Mouse (Mus musculus): Measurements from ENCODE around the gene Bub1b.
"Not testable (repeated sequence)": the region's sequence is repeated elsewhere in the genome, so short reads cannot be mapped to it uniquely, and the experiment has no call there.

The Bub1b gene

DNA sequence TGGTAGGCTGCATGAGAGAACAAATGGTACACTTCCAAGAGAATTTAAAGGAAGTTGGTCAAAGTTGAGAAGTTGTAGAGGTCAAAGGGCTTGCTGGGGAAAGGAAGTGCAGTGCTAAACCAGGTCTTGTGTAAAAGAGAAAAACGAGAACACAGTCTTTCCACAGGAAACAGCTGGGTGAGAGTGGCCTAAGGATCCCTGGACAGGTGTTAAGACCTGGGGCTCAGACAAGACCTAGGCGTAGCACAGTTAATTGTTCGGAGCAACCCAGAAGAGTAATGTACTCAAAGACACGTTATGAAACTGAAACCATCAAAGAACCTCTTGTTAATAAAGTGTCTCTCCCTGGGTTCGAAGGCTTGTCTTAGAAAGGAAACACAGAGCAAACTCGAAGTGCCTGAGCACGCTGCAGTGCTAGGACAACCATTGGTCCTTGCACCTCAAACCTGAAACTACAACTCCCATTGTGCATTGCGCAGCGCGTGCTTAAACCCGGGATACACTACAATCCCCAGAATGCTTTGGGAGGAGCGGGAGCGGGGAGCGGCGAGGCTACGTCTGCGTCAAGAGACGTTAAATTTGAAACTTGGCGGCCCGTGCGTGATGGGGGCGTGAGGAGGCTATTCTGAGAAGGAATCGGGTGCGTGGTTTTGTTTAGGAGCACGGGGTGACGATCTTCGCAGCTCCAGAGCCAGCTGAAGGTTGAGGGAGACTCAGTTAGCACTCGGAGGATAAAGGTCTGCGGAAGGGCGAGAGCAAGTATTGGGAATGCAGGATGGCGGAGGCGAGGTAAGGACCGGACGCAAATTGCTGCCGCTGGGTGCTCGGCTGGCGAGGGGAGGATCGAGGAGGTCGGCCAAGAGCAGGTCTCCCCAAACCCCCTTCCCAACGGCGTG, at the start of gene Bub1b:
Gene Bub1b, plus strand, starts transcription at position 539 of the 896 bp plus-strand sequence.
- in situ Hi-C loops (cut with MboI; ENCODE audit: unreplicated experiment in 2 of 2): no loop called here

DNA sequence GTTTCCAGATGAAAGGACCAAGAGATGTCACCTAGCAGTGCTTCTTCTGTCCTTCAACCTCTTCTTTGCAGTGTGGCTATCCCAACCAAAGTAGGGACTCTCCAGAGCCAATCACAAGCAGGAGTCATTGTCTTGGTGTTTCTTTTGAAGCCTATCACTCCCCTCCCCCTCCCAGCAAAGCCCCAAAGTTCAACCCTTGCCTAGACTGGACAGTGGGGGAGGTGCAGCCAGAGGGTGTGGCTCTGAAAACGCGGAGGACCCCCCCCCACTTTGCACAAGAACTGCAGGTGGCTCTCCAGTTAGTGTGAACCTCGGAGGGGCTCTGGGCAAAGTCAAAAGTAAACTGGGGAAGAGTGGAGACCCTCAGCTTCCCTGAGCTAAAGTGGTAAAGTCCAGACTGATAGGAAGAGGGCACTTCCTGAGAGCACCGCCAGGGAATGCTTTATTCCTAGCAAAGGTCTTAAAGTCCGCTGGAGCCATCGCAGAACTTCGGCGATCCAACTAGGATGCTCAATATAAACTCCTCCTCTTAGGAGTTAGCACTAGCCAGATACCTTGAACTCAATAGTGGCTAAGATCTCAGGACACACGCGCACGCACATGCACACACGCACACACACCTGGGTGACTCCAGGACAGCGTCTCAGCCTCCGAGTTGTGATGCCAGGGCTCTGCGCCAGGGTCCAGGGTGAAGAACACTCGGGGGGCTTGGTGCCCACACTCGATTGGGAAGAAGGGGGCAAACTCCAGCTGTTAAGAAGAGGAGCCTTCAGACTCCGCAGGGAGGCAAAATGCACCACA, 49.4 kb upstream of the Bub1b start:
- in situ Hi-C loops (cut with MboI; ENCODE audit: unreplicated experiment in 2 of 2): no loop called here

DNA sequence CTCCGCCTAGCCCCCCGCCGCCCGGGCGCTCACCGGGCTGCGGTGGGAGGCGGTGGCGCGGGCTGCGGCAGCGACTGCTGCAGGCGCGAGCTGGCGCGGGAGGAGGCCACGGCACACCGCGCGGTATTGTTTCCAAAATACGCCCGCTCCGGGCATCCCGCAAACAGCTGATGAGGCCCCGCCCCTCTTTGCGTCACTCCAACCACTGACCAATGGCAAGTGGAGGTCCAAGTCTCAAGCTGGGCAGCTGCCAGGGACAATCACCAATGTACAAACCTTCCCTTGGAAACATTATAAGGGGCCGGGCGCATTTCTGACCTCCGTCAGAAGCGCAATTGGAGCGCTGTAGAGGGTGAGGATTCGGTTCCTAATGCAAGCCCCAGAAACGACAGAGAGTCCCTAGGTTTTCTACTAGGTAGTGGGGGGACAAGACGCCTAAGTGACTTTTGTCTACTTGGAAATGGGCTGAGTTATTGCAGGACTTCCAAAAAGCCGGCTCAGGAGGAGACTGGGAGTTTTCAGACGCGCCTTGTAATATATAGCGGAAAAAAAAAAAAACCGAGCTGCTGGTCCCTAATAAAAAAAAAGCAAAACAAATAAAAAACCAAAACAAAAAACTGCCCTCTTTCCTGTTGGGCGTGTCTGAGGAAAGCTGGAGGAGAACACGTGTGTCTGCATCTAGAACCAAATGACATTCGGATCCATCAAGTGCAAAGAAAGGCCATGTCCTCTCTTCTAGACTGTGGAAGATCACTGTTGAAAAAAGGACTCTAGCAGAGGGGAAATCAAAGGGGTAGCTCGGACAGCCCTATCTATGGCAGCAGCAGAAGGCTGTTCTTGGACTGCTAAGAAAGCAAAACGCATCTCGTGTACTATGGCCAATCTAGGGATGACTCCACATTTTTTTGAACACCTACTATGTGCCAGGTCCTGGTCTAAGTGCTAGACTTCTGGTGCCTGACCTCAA, 48.2 kb upstream of the Bub1b start, which contains the start of gene Bmf:
Gene Bmf, minus strand, starts transcription at position 181 of the 967 bp plus-strand sequence.
- in situ Hi-C loops (cut with MboI; ENCODE audit: unreplicated experiment in 2 of 2): no loop called here

DNA sequence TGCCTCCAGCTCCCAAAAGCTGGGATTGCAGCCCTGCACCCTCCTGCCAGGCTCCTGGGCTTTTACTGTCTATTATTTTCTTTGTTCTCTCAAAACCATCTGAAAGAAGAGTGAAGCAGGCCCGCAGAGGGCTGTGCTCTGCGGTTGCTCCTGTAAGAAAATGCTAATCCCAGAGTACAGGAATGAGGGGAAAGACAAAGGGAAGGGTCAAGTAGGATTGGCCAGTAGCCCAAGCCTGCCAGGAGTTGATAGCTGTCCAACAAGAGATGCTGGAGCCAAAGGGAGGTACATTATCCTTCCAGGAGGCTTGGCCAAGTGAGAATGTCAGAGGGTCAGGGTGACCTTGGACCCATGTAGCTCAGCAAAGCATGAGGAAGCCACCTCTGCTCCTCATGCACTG, 46.4 kb upstream of the Bub1b start:
- in situ Hi-C loops (cut with MboI; ENCODE audit: unreplicated experiment in 2 of 2): no loop called here

DNA sequence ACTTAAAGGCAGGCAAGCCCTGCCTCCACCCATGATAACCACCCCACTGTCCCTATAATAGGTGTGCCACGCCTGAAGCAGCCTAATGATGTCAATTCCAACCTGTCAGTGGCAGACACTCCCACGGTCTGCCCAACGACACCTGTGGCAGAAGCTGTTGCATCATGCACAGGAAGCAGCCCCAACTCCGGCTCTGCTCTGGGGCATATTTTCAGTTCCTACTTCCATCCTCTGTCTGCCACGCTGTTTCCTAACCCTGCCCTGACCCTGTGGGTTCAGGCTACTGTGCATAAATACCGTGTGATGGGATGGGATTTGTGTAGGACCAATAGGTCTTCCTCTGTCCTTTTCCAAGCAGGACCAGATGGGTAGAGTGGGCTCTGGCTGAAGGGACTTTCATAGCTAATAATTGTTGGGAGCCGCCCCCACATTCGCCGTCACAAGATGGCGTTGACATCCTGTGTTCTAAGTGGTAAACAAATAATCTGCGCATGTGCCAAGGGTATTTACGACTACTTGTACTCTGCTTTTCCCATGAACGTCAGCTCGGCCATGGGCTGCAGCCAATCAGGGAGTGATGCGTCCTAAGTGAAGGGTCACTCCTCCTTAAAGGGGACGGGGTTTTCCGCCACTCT, 43.5 kb upstream of the Bub1b start:
- in situ Hi-C loops (cut with MboI; ENCODE audit: unreplicated experiment in 2 of 2): not testable (repeated sequence)

DNA sequence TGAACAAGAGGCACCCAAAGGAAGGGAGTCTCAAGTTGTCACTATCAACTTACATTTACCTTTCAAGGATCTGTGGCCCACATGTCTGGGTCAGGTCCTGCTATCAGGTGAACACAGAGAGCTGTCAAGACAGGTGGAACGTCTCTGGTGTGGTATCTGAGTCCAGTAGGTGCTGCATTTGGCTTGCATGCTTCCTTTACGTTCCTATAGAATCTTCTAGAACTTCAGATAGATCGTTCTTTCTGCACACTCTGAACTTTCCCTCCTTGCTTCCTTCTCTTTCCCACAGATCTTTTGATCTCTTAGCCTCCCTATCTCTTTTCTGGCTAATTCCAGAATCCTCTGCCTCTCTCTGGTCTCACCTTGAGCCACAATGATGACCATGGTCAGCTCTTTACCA, 39.6 kb upstream of the Bub1b start:
- in situ Hi-C loops (cut with MboI; ENCODE audit: unreplicated experiment in 2 of 2): no loop called here

DNA sequence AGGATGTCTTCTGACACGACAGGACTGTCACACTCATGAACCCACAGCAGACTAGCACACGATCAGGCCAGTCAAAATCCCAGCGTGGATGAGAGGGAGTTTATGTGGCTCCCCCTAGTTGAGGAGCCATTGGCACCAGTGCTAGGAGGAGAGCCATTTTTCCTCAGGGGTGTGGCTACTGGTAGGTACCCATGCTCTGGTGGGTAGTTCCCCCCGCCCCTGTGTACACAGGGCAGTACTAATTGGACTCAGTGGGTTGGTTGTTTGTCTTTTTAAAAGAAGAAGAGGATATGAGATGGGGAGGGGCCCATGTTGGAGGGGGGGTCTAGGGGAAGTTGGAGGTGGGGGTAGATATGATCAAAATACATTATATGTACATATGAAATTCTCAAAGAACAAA, 36.0 kb upstream of the Bub1b start:
- in situ Hi-C loops (cut with MboI; ENCODE audit: unreplicated experiment in 2 of 2): loop anchor here in 1 of 2 experiments (5.0 kb wide), 1 partner anchor 40 kb away; no protein-coding TSS in a partner anchor

DNA sequence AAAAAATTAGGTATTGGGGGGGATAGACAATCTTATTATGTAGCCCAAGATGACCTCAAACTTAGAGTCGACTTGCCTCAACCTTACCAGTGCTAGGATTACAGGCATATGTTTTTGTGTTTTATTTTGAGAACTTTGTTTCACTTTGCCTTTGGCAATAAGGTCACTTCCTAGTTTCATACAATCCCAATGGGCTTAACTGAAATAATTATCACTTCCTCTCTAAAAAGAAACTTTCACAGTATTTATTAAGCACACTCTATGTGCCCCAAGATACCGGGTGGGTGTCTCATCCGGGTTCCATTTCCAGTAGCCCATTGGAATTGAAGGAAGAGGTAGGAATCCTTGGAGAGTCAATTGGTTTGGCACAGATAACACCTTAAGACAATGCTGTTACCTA, 35.6 kb upstream of the Bub1b start:
- in situ Hi-C loops (cut with MboI; ENCODE audit: unreplicated experiment in 2 of 2): loop anchor here in 1 of 2 experiments (5.0 kb wide), 1 partner anchor 40 kb away; no protein-coding TSS in a partner anchor

DNA sequence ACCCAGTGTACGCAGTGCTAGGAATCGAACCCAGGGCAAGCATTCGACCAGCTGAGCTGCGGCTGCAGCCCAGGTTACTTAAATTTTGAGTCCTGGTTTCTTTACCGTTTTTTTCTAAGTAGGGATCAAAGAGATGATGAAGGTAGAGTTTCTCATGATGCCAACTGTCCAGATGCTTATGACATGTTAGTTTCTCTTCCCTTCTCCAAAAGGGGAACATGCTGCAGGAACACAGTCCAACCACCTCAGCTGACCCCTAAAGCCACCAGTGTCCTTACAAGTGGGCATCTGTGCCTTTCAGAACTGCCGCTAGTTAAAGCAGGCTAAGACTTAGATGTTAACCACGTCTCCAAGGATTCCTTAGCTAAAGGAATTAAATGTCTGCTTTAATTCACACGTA, 30.8 kb upstream of the Bub1b start:
- in situ Hi-C loops (cut with MboI; ENCODE audit: unreplicated experiment in 2 of 2): no loop called here

DNA sequence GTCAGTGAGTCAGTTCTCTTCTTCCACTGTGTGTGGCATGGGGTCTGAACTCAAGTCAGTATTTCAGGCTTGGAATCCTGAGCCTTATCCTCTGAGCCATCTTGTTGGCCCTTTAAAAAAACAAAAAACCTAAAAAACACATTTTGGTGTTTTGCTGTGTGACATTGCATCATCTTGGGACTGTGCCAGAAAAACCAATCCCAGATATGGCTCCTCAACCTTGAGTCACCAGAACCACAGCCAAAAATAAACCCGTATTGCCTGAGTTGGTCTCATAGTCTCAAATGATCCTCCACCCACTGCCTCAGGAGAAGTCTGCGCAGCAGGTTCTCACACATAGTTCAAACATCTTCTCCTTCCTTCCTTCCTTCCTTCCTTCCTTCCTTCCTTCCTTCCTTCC, 27.1 kb upstream of the Bub1b start:
- in situ Hi-C loops (cut with MboI; ENCODE audit: unreplicated experiment in 2 of 2): no loop called here

DNA sequence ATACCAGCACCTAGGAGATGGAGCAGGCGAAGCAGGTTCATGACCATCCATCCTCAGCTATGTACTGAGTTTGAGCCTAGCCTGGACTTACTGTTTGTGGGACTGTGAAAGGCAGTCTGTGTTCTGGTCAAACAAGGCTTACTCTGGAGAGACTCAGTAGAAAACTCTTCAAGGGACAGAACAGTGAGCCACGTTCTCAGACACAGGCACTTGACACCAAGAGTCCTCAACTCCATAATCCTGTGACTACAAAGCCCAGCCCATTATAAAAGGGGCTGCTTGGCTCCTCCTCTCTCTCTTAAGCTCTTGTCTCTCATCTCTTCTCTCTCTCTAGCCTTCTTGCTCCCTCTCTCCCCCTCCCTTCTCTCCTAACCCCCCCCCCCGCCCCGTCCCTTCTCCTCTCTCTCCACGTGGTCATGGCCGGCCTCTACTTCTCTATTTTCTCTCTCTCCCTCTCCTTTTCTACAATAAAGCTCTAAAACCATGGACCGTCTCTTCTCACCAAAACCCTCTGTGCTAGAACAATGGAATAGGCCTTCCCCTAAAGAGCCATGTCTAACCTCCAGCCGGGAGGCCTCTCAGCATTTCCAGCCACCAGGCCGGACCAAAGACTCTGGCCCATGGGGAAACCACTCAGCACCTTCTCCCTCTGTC, 25.7 kb upstream of the Bub1b start:
- in situ Hi-C loops (cut with MboI; ENCODE audit: unreplicated experiment in 2 of 2): no loop called here

DNA sequence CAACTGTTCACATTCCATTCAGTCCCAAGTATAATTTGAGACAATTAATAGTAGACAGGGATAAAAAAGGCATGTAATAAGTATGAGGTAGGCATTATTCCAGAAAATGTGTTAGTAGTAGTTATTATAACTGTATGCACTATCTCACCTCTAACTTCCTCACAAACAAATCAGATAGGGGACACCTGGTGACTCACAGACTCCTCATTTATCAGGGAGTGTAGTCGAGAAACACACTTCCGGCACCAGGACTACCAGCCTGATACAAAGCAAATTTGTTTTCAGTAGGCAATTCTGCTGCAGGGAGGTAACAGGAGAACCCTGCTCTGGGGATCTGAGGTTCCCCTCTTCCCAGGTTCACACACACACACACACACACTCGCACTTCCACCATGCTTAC, 24.9 kb upstream of the Bub1b start:
- in situ Hi-C loops (cut with MboI; ENCODE audit: unreplicated experiment in 2 of 2): no loop called here

DNA sequence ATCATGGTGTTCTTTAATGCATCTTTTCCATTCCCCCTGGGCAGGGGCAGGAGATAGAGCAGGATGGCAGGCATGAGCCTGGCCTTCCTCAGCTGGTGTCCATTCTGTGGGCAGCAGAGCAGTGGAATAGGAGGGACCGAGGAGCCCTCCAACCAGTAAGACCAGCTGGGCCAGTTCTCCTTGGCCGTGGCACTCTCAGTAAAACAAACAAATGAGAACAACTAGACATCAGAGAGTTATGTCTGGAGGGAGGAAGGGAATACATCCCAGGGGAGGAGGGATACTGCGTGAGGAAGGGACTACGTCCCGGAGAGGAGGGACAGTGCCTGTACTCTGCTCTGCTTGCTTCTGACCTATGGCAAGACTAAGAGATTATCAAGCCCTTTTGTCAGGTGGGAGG, 12.0 kb upstream of the Bub1b start:
- in situ Hi-C loops (cut with MboI; ENCODE audit: unreplicated experiment in 2 of 2): no loop called here

DNA sequence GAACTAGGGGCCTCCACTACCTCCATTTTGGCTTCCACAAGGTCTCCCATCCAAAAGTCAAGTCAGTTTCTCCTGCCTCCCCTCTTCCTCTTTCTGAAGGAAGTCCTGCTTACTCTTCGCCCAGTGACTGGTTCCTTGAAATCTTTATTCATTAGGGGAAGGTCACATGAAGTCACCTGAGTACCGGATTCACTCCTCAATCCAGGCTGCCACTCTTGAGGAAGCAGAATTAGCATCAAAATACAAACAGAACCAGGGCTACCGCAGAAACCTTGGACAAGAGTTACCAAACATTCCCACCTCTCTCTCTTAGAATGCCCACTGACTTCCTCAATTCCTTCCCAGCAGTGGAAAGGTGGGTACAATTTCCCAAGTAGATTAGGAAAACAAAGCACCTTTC, 10.3 kb upstream of the Bub1b start:
- in situ Hi-C loops (cut with MboI; ENCODE audit: unreplicated experiment in 2 of 2): no loop called here

DNA sequence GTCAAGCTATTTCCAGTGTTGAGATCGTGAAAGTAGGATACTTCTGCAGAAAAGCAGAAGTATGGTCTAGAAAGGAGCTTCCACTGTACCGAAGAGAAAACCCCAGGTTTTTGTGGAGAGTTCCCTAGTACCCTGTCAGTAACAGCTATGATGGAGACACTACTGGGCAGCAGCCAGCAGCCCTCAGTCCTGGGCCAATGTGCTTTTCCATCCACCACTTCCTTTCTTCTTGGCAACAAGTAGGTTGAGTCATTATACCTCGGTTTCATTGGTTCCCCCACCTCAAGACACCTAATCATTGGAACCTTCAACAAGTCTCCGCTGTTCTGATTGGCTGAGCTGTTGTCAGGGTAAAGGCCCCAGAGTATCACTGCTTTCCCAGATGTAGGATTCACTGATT, 6.9 kb upstream of the Bub1b start:
- in situ Hi-C loops (cut with MboI; ENCODE audit: unreplicated experiment in 2 of 2): no loop called here

DNA sequence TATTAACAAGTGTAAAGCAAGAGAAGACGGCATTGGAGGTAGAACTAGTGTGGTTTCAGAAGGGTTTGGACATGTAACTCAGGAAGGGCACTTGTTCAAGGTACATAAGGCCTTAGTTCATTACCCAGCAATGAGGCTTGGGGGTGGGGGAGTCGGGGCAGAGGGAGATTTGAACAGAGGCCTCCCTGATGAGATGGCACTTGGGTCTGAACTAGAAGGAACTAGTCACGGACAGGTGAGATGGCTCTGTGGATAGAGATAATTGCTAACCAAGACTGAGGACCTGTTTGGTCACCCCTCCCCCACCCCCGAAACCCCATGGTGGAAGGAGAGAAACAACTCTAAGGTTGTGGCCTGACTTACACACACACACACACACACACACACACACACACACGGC, 1.1 kb downstream of the Bub1b start:
- in situ Hi-C loops (cut with MboI; ENCODE audit: unreplicated experiment in 2 of 2): no loop called here

DNA sequence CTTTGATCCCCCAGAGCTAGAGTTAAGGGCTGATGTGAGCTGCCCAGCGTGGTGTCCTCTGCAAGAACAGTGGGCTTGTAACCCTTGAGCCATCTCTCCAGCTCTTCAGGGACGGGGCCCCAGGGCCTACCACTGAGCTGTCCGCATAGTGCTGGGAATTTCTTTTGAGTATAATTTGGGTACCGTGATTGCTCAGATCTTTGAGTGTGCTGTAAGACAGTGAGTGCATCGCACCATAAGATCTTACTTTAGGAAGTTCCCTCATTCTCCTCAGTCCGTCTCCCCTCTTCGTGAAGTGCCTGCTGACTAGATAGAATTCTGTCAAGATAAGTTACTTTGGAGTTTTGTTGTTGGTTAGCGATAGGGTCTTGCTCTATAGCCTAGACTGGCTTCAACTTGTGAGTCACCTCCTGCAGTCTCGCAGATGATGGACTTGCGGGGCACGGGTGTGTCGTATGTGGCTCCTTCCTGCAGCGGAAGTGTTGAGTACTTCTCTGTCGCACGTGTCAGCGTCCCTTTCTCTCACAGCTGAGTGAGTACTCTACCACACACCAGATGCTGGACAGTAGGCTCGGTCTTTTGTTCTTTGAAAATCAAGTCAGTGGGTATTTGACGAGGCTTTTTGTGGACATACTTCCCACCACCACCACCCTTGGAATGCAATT, 3.7 kb downstream of the Bub1b start:
- in situ Hi-C loops (cut with MboI; ENCODE audit: unreplicated experiment in 2 of 2): loop anchor here (5.0 to 25.0 kb wide), 2 partner anchors 39 to 339 kb away; partner anchors contain the start of gene Fsip1 (in 1 of the 2)

DNA sequence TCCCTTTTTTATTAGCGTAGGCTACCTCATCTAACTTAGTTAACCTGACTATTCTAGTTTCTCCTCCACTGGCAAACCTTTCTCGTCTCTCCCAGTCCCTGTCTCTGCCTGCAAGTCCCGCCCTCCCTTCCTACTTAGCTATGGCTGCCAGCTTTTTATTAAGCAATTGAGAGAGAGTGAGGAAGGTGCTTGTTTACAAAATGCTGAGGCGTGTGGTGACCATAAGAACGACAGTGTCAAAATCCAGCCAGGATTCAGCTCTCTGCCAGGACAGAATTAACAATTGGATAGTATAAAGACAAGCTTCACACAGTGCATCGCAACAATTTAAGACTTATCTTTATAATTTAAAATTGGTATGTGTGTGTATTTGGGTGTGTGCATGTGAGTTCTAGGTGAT, 6.1 kb downstream of the Bub1b start:
- in situ Hi-C loops (cut with MboI; ENCODE audit: unreplicated experiment in 2 of 2): loop anchor here (5.0 to 25.0 kb wide), 2 partner anchors 42 to 342 kb away; partner anchors contain the start of gene Fsip1 (in 1 of the 2)

DNA sequence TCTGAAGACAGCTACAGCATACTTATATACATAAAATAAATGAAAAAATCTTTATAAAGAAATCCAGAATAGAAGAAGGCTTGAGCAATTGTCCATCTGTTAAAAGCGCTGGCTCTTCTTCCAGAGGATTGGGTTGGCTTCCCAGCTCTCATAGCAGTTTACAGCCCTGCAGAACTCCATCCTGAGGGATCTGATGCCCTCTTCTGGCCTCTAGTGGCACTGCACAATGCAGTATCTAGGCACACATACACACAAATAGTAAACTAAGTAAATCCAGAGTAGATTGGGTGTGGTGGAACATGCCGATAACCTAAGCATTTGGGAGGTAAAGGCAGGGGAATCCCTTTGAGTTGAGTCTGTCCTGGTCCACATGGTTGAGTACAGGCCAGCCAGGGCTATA, 8.0 kb downstream of the Bub1b start:
- in situ Hi-C loops (cut with MboI; ENCODE audit: unreplicated experiment in 2 of 2): loop anchor here (5.0 to 25.0 kb wide), 4 partner anchors 64 to 344 kb away; partner anchors contain the start of gene Fsip1 (in 1 of the 2)
